In the genomic region with DNA sequence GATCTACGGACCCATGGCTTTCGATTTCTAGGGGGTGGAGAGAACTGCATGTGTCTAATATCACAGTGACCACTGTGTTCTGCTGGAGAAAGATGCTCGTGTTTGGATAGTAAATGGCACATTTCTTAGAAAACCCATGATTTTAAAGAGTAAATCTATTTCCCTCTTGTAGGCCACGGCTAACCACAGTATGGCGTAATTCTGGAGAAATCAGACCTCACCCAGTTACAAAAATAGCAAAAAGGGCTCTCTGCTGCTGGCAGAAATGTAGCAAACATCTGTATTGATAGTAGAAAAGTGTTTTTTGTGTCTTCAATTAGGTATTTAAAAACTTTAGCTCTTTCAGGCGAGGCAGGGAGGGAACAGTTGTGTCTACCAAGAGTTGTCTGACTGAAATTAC, we compare ENCODE assay signal across 35 mouse cellular contexts. TPM values are rescaled to one million over a fixed set of nuclear protein-coding genes. Genes with fewer than 3 reads are reported as not detected.
DNase-seq lines count a peak whose midpoint lies in the region; ATAC-seq and TF ChIP-seq lines count a peak whose summit lies in the region.
"Had no signal": no experiment of that assay in that cellular context is flagged by ENCODE, and none has a peak within 500 bp of the region (broad histone marks: within the 10 kb centered on the region; RNA-seq: fewer than 3 reads in every experiment).

No protein-coding gene starts in this region.

- H3K4me2 ChIP-seq in liver, postnatal 0 days (ENCODE audit: low read depth, low read length): 0 out of 2 replicates have a peak overlapping the region, but pooled peaks have one; percentile 7
- H3K4me2 ChIP-seq in kidney, embryonic 15.5 days: no peak overlapping the region
- H3K4me2 ChIP-seq: embryonic facial prominence, embryonic 12.5 days; forebrain, embryonic 13.5 days; heart, embryonic 11.5 days; hindbrain, embryonic 12.5 days; intestine, embryonic 15.5 days; limb, embryonic 15.5 days; lung, embryonic 15.5 days; midbrain, embryonic 15.5 days; neural tube, embryonic 12.5 days had no signal

- peaks cover 100% of the 10 kb centered on the region for H3K79me2 ChIP-seq in C2C12 (ENCODE audit: control insufficient read depth, insufficient read depth)

- no peaks in the 10 kb centered on the region for H3K36me3 ChIP-seq in liver, postnatal 0 days (replicated peaks; ENCODE audit: insufficient read depth, low read length)
- no peaks in the 10 kb centered on the region for H3K36me3 ChIP-seq in C2C12 (ENCODE audit: control insufficient read depth, insufficient read depth)
- peaks cover 11% of the 10 kb centered on the region for H3K36me3 ChIP-seq in kidney, embryonic 15.5 days
- H3K36me3 ChIP-seq: intestine, embryonic 15.5 days; lung, embryonic 15.5 days; midbrain, embryonic 15.5 days; neural tube, embryonic 12.5 days had no signal

- no peak overlapping the region for H3K4me3 ChIP-seq in liver, postnatal 0 days (ENCODE audit: low read depth, low read length)
- H3K4me3 ChIP-seq in C2C12 (ENCODE audit: insufficient read depth, poor library complexity, severe bottlenecking): no peak overlapping the region
- no peak overlapping the region for H3K4me3 ChIP-seq in kidney, embryonic 15.5 days (replicated peaks)
- H3K4me3 ChIP-seq: embryonic facial prominence, embryonic 12.5 days; erythroblast, embryonic 14.5 days; forebrain, embryonic 13.5 days; hindbrain, embryonic 12.5 days; intestine, embryonic 15.5 days; limb, embryonic 10.5 days; limb, embryonic 15.5 days; lung, embryonic 15.5 days; midbrain, embryonic 10.5 days; midbrain, embryonic 15.5 days; neural tube, embryonic 12.5 days had no signal

- no peak for ATAC-seq in liver, postnatal 0 days
- ATAC-seq in activated CD4-positive, CD25-positive, alpha-beta regulatory T cell, adult 4 months: no peak
- ATAC-seq in kidney, embryonic 15.5 days (replicated peaks; ENCODE audit: low FRiP score): no peak
- ATAC-seq: forebrain, embryonic 13.5 days; hindbrain, postnatal 0 days; intestine, embryonic 15.5 days; midbrain, embryonic 15.5 days had no signal

- no peak for TF ChIP-seq CTCF in liver, postnatal 0 days (IDR thresholded peaks at IDR 0.05; ENCODE audit: low read depth)
- TF ChIP-seq CTCF in C2C12 (IDR thresholded peaks at IDR 0.05; ENCODE audit: control insufficient read depth, insufficient read depth, insufficient read length): no peak

- WGBS in liver, postnatal 0 days (ENCODE audit: insufficient replicate concordance): 58% methylated on average over 6 of the region's 6 CpGs
- WGBS in kidney, embryonic 15.5 days: 89% methylated on average over 6 of the region's 6 CpGs

- H3K27ac ChIP-seq in liver, postnatal 0 days (ENCODE audit: low read depth): no peak overlapping the region
- H3K27ac ChIP-seq in kidney, embryonic 15.5 days: no peak overlapping the region
- H3K27ac ChIP-seq: embryonic facial prominence, embryonic 12.5 days; forebrain, embryonic 13.5 days; hindbrain, embryonic 12.5 days; hindbrain, postnatal 0 days; intestine, embryonic 15.5 days; limb, embryonic 10.5 days; limb, embryonic 15.5 days; liver, embryonic 14.5 days; lung, embryonic 15.5 days; macrophage; midbrain, embryonic 10.5 days; midbrain, embryonic 15.5 days; neural tube, embryonic 12.5 days had no signal

- 0 out of 2 replicates have a peak, but pooled peaks cover 2% of the 10 kb centered on the region for H3K4me1 ChIP-seq in liver, postnatal 0 days (ENCODE audit: insufficient read depth)
- peaks cover 32% of the 10 kb centered on the region for H3K4me1 ChIP-seq in kidney, embryonic 15.5 days
- H3K4me1 ChIP-seq: lung, embryonic 15.5 days; midbrain, embryonic 15.5 days had no signal

- H3K27me3 ChIP-seq in liver, postnatal 0 days (ENCODE audit: insufficient read depth, low read length): no peaks in the 10 kb centered on the region
- H3K27me3 ChIP-seq in C2C12 (ENCODE audit: control insufficient read depth, insufficient read depth, insufficient read length): no peaks in the 10 kb centered on the region
- no peaks in the 10 kb centered on the region for H3K27me3 ChIP-seq in kidney, embryonic 15.5 days
- H3K27me3 ChIP-seq: CH12.LX; embryonic facial prominence, embryonic 12.5 days; forebrain, embryonic 13.5 days; hindbrain, embryonic 12.5 days; intestine, embryonic 15.5 days; limb, embryonic 15.5 days; lung, embryonic 15.5 days; midbrain, embryonic 15.5 days; neural tube, embryonic 12.5 days had no signal

- peaks cover 82% of the 10 kb centered on the region for H3K79me3 ChIP-seq in C2C12 (ENCODE audit: low read depth)

- DNase-seq in liver, postnatal 0 days: no peak
- DNase-seq in liver: no peak
- DNase-seq in fibroblast of lung, adult 2 months (ENCODE audit: low read depth): peak; percentile 46
- no peak for DNase-seq in left cerebral cortex, adult 8-10 months (ENCODE audit: low spot score in 2 of 2)
- DNase-seq: adrenal gland, postnatal 25 days; B cell, adult 2 months; cerebellum, adult 2 months; cerebellum, postnatal 25 days; gastrocnemius, postnatal 14 days; heart, postnatal 36 days; kidney, adult 2 months; kidney, postnatal 10 days; layer of hippocampus, postnatal 36 days; right cerebral cortex, adult 18-20 months; spleen, adult 18-20 months; thymus, postnatal 36 days had no signal

- H3ac ChIP-seq in C2C12 (ENCODE audit: control insufficient read depth, insufficient read length, low read depth): no peak overlapping the region

- no peak for TF ChIP-seq EP300 in liver, postnatal 0 days (IDR thresholded peaks at IDR 0.05; ENCODE audit: low read depth)

- no peaks in the 10 kb centered on the region for H3K9me3 ChIP-seq in liver, postnatal 0 days (ENCODE audit: low read length)
- no peaks in the 10 kb centered on the region for H3K9me3 ChIP-seq in kidney, embryonic 15.5 days (replicated peaks)
- H3K9me3 ChIP-seq: embryonic facial prominence, embryonic 12.5 days; forebrain, embryonic 13.5 days; hindbrain, embryonic 12.5 days; intestine, embryonic 15.5 days; limb, embryonic 10.5 days; limb, embryonic 15.5 days; lung, embryonic 15.5 days; midbrain, embryonic 10.5 days; midbrain, embryonic 15.5 days; neural tube, embryonic 12.5 days had no signal

- no peak overlapping the region for H3K9ac ChIP-seq in liver, postnatal 0 days (replicated peaks)
- no peak overlapping the region for H3K9ac ChIP-seq in kidney, embryonic 15.5 days
- H3K9ac ChIP-seq: embryonic facial prominence, embryonic 12.5 days; forebrain, embryonic 13.5 days; hindbrain, embryonic 12.5 days; intestine, embryonic 15.5 days; limb, embryonic 15.5 days; liver, embryonic 14.5 days; lung, embryonic 15.5 days; midbrain, embryonic 15.5 days; neural tube, embryonic 12.5 days had no signal

TF ChIP-seq in C2C12, 6 proteins besides CTCF, POLR2A, EP300 and RAD21:
- TF ChIP-seq MAX (IDR thresholded peaks at IDR 0.05) (no peak), CEBPB (IDR thresholded peaks at IDR 0.05; ENCODE audit: low read depth) (peak; percentile 43)

RNA-seq across cellular contexts. Expression of a gene that starts 18.6 kb away (rescaled TPM):
- 4.9 and 5.2 TPM in 2 replicates for polyA plus RNA-seq in liver, postnatal 0 days (2015; fragmentation: Nextera tagmentation; extraction: Ambion mirVana)
- polyA plus RNA-seq in C2C12 (2012; fragmentation: generic; extraction: Trizol): 24.3 TPM
- 1 to 10 TPM in 1 of 2 experiments, under 1 TPM in 1; 0.41 to 1.2 TPM for polyA plus RNA-seq in activated CD4-positive, CD25-positive, alpha-beta regulatory T cell, adult 4 months (2017; shearing (Covaris generic))
- 97.9 and 103 TPM in 2 replicates for polyA plus RNA-seq in kidney, embryonic 15.5 days (2015; fragmentation: Nextera tagmentation; extraction: Ambion mirVana)
- 1 to 10 TPM in 1 of 4 experiments, under 1 TPM in 3; 0.70 to 1.9 (median 0.85) TPM for total RNA-seq in left cerebral cortex, adult 8-10 months (2022)
